Mouse (Mus musculus): ENCODE results near the gene Aven.

The Aven gene

DNA sequence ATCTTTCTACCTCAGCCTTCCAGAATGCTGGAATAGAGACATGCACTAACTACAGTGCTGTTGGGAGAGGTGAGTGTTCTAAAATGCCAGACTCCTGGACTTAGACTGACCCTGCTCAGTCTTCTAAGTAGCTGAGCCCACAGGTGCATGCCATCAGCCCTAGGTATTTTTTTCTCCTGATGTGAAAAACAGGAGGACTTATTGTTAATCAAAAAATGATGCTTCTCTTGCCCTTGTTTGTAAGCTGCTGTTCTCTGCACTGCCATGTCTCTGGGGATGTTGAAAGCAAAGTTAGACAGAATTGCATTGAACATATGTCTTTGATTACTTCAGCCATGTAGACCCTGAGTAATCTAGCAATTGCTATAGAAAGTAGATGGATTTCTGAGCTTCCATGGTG, 64.7 kb downstream of the Aven start:
- no peak for DNase-seq (ENCODE audit: low spot score in 2 of 2)

DNA sequence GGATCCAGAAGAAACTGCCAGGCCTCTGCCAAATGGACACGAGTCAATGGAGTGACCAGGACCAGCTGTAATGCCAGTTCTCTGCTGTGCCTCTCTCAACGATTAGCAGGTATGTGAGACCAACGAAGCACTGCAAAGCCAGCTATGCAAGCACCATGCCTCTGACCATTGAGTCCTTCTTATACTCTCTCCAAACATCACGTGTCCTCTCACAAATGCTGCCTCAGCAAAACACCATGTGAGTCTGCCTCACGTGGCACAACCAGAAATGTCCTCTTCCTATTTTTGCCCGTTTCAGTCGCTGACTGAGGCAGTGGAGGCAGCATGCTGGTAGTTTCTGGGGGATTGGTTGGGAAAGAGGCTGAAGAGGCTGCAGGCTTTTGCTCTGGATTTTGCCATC, 68.8 kb downstream of the Aven start:
- no peak for DNase-seq (ENCODE audit: low spot score in 2 of 2)

DNA sequence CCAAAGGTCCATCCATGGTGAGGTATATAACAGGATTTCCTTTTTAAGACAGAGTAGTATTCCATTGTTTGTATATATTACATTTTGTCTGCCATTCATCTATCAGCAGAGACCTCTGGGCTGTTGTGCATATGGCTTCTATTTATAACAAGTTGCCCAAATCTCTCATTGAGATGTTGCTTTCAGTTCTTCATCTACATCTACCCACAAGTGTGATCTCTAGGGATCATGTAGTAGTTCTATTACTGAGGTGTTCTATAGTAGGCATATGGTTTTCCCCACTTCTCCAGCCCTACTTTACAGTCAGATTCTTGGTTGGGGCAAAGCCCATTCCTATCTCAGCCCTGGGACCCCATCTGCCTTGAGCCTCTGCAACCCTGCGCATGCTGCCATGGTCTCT, 72.3 kb downstream of the Aven start:
- DNase-seq (ENCODE audit: low spot score in 2 of 2) = no peak

DNA sequence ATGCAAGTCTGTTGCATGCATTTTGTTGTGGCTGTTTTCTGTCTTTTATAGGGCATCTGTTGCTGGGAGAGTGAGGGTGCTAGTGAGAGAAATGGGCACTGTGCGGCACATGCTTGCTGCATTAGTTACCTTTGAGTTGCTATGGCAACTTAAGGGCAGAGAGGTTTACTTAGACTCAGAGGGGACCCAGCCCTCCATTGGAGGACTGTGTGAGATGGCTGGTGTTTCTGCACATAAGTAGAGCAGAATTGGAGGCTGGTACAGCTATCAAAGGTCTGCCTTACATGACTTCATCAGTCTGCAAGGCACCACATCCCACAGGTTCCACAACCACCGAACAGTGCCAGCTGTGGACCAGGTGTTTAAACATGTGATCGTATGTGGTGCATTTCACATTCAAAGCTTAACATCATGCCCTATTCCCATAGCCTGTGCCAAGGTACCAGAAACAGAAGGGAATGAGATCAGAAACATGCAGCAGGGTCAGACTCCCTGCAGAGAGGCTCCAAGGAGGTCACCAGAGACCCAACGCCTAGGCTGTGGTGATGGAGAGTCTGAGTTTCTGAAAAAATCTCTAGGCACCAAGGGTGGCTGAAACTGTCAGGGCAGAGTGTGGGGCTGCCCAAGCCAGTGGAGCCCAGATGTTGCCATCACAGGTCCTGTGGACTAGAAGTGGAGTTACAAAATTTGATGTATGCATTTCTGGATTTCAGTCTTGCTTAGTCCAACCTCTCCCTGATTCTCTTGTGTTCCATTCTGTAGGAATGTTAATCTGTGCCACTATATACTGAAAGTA, 73.7 kb downstream of the Aven start:
- no peak for DNase-seq (ENCODE audit: low spot score in 2 of 2)

DNA sequence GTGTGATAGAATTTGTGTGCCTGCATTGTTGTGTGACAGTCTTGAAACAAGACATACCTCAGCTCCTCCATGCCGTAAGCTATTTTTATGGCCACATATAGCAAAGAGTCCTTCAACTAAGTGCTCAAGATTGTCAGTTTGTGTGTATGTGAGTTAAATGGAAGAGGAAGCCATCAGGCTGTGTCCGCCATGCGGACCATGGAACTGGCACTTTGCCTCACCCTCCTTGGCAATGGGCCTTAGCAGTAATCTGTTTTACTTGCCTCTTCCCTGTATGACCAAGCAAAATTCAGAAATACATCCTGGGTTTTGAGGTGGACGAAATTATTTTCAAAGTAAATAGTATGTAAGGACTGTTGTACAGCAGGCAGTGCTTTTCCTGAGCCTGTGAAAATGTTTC, 75.0 kb downstream of the Aven start:
- DNase-seq (ENCODE audit: low spot score in 2 of 2) = no peak

DNA sequence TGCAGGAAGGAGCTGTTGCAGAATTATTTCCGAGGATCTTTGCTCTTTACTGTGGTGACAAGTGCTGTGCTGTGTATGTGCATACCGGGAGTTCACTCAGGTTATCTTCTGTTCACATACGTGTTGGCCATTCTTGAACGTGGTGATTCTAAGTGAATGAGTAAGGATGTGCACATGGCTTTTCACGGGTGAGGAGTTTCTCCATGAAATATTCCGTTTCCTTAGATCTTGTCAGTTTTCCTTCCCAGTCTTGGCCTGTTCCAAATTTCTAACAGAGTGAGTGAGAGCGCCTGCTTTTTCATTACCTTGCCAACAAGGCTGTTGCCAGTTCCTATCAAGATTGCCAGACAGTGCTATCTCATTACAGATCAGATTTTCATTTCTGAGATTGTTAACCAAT, 98.2 kb downstream of the Aven start:
- no peak for DNase-seq (ENCODE audit: low spot score in 2 of 2)

DNA sequence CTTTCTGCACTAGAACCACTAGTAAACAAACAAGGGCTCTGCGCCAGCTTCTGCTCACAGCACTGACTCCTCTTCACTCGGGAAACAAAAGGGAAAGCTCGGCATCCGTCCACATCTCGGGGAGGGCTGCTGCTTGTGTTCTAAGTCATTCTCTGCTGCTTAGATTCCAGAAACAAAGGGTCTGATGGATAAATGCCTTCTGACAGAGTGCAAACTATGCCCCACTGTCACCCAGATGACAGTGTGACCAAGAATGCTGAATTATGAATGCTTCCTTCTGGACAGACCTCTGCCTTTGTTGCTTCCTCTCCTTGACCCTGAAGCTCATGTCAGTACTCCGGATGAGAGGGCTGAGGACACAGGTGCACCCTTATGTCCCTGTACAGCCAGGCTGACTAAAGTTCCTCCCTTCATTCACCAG, 98.7 kb downstream of the Aven start:
- no peak for DNase-seq (ENCODE audit: low spot score in 2 of 2)

DNA sequence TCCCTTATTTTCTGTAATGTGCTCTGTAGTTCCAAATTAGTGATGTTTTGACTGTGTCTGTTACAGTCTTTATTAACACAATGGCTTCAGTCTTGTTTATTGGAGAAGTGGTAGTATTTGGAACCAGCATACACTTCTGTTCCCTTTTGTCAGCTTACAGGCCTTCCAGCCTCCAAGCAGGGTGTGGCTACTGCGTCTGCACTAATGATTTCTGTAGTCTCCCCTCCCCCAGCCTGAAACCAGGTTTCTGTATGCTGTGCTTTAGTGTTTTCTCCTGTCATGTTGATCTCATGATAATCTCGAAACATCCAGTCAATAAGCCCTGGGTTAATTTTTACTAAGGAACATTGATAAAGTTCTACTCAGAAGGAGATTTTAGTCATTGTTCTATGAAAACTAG, 100.6 kb downstream of the Aven start:
- DNase-seq (ENCODE audit: low spot score in 2 of 2) = no peak

DNA sequence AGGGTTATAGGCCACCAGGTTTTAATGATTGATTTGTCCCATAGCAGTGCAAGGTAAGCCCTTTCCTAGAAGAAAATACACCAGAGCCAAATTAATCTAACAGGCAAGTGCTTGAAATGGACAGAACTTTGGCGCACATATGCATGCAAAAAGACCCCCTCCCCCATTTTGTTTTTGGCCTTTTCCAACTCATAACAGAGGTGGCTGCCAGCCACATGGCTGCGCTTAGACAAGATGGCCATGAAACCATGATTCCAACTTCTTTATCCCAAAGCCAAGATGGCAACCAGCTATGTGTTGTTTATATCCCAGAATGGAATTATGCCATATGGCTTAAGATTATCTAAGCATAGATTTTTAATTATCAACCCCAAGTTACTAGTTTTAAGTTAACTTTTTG, 101.0 kb downstream of the Aven start:
- no peak for DNase-seq (ENCODE audit: low spot score in 2 of 2)

DNA sequence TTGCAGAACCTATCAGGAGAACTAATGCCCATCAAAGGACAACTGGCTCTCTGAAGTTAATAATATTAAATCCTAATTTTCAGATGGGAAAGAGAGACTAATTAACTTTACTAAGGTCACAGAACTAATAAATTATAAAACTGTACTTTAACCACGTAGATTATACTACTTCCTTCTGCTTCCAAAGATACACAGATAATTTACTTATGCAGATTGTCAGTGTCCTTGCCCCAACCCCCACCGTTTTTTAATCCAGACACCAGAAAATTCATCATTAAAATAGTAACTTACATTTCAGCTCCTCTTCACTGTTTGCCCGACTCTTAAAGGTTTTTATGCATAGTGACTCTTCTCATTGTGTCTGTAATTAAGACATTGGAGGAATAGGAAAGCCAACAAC, 103.0 kb downstream of the Aven start:
- DNase-seq (ENCODE audit: low spot score in 2 of 2) = no peak

DNA sequence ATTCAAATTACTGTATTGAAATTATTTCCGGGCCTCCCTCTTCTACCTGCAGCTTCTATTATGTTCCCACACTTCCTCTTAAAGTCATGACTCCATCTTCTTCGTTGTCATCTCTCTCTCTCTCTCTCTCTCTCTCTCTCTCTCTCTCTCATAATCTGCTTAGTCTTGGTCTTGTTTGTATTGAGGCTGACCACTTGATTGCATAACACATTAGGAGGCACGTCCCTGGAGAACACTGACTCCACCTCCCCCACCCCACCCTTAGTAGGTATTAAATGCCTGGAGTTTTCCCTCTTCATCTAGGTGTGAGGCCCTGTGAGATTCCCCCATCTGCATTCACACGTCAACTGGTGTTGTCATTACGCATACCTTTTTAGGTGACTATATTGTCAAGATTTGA, 103.7 kb downstream of the Aven start:
- no peak for DNase-seq (ENCODE audit: low spot score in 2 of 2)

DNA sequence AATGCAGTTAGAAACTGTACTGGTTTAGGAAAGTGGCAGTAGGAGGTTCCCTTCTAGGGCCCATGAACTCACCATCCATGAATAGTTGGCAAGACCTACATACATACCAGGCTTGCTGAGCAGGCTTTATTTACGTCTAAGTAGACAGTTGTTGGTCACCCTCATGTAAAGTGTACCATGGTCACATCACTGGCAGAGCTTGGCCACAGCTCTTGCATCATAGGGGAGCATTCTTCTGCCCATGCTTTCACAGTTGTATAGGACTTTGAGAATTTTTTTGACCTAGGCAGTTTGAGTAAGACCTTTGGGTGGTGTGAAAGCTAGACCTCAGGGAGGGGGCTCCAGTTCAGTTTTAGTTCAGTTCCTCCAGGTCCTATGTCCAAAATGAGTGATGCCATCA, 104.3 kb downstream of the Aven start:
- DNase-seq (ENCODE audit: low spot score in 2 of 2) = no peak

DNA sequence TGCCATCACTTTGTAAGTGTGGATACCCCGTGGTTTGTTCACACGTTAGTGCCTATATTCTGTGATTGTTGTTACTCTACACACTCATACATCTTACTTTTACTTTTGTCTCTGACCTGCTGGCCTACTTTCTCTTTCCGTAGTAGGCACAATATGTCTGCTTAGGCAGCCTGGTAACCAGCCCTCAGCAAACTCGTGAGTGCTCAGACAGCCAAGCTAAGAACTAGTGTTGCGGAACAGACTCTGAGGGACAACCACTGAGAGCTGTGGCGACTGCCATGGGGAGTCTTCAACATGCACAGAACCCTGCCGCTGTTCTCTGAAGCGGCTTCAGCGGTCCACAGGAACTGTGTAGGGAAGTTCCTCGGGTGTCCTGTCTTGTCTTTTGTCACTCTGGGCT, 107.5 kb downstream of the Aven start:
- DNase-seq (ENCODE audit: low spot score in 2 of 2) = no peak

DNA sequence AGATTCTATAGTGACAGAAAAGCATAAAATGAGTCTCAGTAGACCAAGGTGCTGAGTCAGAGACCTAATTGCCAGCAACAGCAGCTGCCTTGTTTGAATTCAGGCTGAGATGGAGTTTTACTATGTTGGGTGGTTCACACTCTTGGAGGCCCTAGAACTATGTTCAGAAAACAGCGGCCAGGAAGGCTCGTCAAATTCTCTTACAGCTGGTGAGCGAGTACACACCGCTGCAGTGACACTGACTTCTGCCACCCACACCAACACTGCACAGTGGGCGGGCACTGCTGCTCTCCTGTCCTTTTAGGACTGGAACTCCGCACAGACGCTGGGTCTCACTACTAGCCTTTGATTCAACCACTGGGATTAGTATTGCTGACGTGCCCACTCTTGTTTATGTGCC, 109.7 kb downstream of the Aven start:
- no peak for DNase-seq (ENCODE audit: low spot score in 2 of 2)

DNA sequence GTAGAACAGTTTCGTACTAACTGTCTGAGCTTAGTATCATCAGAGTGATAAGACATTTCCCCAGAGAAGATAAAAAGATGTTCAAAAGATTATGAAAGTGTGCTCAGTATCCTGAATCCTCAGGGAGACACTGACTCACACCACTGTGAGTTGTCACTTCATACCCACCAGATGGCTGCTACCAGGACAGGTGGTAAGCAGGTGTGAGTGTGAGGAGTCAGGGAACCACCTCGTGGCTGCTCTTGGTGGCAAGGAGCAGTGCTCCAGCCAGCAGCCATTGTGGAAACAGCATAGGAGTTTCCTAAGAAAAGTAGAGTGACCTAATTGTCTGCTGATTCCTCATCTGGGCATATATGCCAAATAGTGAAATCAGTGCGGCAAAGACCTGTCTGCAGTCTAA, 113.8 kb downstream of the Aven start:
- no peak for DNase-seq (ENCODE audit: low spot score in 2 of 2)

DNA sequence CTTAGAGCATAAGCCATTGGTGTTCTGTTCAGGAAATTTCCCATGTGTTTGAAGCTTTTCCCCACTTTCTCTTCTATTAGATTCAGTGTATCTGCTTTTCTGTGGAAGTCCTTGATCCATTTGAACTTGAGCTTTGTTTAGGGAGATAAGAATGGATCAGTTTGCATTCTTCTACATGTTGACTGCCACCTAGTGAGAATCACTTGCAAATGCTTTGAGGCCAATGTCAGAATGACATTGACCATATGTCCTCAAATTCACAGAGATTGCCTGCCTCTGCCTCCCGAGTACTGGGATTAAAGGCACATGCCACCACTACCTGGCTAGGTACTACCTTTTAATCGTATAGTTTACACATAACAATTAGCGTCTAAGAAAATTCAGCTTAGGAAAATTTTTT, 119.9 kb downstream of the Aven start:
- no peak for DNase-seq (ENCODE audit: low spot score in 2 of 2)

DNA sequence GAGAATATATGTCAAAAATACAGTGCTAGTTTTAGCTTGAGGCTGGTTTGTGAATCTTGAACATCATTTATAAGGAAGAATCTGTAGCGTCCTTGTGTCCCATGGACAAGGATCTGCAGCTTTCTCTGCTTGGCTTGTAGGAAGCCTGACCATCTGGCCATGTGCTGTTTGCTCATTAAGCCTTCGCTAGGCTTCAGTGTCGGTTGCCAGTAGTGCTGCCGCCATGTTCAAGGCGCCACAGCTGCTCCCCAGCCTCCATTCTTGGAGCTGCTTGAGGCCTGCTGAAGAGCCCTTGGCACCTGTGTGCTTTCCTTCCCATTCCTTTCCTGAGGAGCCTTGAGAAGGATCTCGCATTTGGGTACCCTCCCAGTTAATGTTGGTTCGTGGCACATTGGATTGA, 121.6 kb downstream of the Aven start:
- DNase-seq (ENCODE audit: low spot score in 2 of 2) = no peak

DNA sequence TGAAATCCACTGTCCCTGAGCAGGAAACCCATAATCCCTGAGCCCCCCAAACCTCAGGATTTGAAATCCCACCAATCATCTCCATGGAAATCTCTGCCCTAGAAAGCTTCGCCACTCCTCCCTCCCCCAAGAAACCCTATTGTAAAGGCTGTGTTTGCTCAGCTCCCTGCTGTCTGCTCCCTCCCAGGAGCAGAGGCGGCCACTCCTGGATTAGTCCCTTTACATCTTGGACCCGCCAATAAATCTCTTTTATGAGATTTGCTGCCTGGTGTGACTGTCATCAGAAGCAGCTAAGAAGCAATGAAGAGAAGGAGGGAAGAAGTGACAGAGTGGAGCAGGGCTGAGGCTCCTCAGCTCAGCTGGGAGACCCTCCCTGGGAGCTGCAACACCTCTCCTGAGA, 124.4 kb downstream of the Aven start:
- DNase-seq (ENCODE audit: low spot score in 2 of 2) = no peak

DNA sequence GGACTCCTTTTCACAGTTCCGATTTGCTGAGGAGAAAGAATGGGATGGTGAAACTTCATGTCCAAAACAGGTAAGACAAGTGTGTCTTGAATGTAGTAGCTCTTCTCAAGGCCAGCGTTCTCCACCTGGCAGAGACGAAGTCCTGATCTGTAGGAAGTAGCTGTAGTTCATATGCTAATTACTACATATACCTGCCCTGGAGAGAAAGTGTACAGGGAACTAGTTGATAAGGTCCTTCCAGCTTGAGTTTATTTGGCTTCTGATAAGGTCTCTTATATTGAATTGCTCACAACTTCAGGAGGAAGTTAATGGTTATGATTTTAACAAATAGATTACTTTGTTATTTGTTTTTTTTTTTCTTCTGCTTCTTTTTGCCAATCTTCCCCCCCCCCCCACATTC, 132.4 kb downstream of the Aven start:
- DNase-seq (ENCODE audit: low spot score in 2 of 2) = no peak

DNA sequence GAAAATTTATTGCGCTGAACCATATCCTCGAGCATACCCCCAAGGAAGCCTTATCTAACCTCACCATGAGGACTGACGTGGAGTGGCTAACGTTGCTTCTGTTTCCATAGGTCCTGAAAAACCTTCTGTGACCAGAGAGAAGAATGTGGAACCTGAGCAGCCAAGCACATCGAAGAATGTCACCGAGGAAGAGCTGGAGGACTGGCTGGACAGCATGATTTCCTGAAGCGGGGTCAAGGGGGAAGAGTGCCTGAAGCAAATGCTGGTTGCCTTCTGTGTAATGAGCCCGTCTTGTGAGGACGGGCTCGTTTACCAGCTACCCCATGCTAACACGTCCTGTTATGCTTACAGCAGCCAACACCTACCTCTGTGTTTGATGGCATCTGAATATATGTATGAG, 137.9 kb downstream of the Aven start:
- no peak for DNase-seq (ENCODE audit: low spot score in 2 of 2)

DNA sequence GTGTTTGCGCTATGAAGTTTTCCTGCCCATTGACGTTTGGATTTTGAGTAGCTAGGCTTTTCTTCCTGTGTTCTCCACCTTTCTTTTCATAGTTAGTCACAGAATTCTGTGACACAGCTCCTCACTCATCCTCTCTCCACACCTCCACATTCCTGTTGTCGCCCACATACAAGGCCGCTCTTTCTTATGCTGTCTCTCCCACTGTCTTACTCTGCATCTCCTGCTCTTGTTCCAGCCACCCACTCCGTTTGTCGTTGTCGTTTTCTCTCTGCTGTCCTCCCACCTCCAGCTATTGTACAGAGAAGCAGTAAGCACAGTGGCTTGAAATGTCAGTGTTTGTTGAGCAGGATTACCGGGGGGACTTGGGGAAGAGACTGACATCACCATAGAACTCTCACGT, 139.8 kb downstream of the Aven start:
- DNase-seq (ENCODE audit: low spot score in 2 of 2) = no peak

DNA sequence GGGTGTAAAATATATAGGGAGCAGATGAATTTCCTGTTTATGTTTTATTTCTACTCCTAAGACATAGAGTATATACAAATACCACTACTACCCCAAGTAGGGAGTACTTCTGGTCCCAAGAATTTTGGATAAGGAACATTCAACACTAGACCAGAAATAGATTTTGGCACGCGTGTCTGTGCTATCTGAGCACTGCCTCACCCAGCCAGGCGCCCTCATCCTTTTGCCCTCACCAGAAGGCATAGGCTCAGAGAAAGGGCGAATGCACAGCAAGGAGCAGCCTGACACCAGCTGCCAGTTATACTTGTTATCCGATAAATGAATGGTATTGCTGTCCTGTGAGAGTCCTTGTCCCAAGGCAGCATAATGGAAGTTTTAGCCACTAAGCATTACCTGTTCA, 144.4 kb downstream of the Aven start:
- DNase-seq (ENCODE audit: low spot score in 2 of 2) = peak; percentile 55 to 68

DNA sequence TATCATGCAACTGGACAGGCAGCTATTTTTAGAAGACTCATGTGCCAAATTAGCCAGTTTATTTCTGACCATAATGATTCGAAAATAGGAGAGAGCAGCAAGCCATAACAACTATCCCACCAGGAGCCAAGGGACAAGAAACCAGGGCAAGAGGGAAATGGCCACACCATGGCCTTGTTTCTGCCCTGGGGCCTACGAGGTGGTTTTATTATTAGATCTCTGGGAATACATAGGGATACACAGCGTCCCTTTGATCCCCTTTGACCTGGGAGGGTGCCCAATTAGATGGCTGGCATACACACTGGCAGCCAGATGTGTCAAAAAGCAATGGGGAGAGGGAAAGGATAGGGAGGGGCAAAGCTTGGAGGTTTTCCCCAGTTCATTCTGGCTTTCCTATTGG, 161.1 kb downstream of the Aven start:
- peak; percentile 21 to 44 for DNase-seq (ENCODE audit: low spot score in 2 of 2)

DNA sequence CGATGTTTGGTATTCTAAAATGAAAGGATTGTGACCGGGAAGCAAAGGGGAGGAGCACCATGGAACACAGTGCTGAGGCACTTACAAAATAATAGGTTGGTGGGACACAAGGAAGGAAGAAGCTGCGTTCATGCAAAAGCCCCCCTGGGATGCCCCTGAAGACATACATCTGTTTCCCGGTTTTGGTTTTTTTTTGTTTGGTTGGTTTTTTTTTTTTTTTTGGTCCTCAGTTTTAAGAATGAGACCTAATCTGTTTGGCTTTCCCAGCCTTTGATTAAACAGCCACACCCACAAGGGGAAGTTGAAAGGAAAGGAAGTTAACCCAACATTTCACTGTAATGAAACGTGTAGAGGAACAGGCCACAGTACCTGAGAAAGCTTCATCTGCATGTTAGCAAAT, 163.4 kb downstream of the Aven start:
- DNase-seq (ENCODE audit: low spot score in 2 of 2) = no peak

All from heart, adult 9 months (tissue).